Mouse (Mus musculus) ES-E14 (cell line): ENCODE data around the gene Amot.

Experiments used
- CHD2 ChIP-seq: IDR thresholded peaks from 2 replicates; pipeline ENCODE4 v1.6.1; 2014; ENCODE audit warnings: mild to moderate bottlenecking, low read depth, low read length, inconsistent platforms
- ZC3H11A ChIP-seq: IDR thresholded peaks from 2 replicates; pipeline ENCODE4 v1.6.1; 2012; ENCODE audit warnings: low read depth, mild to moderate bottlenecking, inconsistent platforms, low read length, borderline replicate concordance

- TF ChIP-seq CHD2 (no peak), ZC3H11A (no peak)
Observed at GRCm38 (mm10) chrX:145490821-145491220, 14.2 kb downstream of the Amot start.
